Mouse (Mus musculus): Measurements from ENCODE around the gene Tmem223.
"Not testable (repeated sequence)": the region's sequence is repeated elsewhere in the genome, so short reads cannot be mapped to it uniquely, and the experiment has no call there.

Gene Tmem223

DNA sequence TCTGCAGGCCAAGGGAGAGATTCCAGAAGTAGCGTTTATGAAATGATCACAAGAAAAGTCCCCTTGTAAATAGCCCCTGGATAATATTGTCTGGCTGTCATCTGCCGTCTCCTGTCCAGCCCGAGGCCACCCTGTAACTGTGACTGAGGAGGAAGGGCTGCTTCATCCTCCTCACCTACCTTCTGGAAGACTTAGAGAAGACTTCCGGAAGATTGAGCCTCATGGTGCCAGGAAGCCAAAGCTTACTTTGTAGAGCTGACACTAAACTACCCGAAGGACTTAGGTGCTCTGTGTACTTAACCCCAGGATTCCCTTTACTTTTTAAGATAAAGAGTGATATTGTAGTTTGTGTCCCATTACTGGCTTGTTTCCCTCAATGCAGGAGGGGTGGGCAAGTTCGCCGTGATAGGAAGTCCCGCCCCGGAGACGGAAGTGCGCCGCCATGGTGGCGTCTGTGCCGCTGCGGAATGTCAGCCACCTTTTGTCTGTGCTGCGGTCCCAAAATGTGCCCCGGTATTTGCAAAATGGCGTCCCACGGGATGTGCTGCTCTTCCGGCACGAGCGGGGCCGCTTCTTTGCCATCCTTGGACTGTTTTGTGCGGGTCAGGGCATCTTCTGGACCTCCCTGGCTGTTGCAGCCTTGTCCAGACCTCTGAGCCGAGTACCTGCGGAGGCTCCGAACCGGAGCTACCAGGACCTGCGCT, at the start of gene Tmem223:
TSS of gene Tmem223 (plus strand) at position 430 of the 704 bp plus-strand sequence.
- no peak for DNase-seq (ENCODE audit: low read depth)

DNA sequence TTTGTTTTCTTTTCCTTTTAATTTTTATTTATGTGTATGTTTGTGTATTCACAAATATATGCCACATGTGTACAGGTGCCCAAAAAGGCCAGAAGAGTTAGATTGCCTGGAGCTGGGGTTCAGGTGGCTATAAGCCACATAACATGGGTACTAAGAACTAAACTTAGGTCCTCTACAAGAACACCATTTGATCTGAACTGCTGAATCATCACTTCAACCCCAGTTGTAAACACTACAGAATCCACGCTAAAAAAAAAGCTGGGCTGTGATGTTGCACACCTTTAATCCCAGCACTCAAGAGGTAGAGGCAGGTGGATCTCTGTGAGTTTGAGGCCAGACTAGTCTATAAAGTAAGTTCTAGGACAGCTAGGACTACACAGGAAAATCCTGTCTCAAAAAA, 49.4 kb upstream of the Tmem223 start:
- no peak for DNase-seq (ENCODE audit: low read depth)

DNA sequence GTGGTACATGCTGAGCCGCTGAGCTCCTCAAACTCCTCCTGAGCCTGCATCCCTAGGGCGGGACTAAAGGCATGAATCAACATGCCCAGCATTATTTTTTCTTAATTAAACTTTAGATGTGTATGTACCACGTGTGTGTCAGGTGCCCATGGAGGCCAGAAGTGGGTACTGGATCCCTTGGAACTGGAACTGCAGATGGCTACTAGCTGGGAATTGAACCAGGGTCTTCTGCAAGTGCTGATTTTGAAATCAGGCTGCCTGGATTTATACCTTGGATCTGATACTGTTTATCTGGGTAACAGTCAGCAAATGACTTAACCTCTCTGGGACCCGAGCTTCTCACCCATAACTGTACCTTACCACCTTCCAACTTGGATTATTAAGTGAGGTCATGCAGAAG, 48.8 kb upstream of the Tmem223 start:
- no peak for DNase-seq (ENCODE audit: low read depth)

DNA sequence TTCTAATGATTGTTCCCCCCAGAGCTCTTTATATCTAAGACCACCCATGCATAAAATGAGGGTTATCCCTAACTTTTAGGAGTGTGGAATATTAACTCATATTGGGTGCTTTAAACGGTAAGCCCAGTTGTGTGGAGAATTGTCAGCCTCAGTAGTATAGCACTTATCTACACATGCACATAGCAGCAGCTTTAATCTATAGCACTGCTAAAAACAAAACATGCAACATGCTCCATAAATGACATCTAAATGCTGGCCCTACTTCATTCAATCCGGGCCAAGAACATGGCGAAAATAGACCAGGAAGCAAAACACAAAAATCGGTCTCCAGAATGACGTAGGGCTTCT, 48.3 kb upstream of the Tmem223 start:
- DNase-seq (ENCODE audit: low read depth): no peak

DNA sequence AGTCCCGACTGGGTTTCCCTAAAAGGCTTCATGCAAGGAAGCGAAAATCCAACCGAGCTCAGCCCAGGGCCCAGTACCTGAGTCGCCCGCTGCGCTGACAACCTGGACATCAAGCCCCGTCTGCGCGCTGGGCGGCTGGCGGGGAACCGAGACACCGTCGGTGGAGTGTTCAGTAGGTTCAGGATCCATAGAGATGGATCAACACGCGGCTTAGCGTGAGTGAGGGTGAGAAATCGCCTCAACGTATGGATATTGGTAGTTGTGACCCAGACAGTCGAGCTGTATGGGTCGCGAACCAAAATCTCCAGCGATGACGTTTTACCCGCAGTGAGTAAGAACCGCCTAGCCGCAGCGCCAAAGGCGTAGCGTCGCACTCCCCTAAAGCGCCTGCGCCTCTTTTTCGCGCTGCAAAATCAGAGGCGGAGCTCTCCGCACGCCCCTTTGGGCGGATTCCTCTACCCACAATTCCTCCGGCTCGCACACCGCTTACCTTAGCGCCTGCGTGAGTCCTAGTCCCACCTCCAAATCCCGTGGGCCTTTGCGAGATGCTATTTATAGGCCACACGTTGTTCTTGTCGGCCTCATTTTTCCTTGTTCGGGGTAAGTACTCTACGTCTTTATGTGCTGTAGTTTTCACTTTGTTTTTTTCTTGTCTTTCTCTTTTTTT, 47.8 kb upstream of the Tmem223 start, which contains the start of gene Slc3a2:
TSS of gene Slc3a2 (minus strand) at position 463 of the 667 bp plus-strand sequence.
- DNase-seq (ENCODE audit: low read depth): peak; percentile 98

DNA sequence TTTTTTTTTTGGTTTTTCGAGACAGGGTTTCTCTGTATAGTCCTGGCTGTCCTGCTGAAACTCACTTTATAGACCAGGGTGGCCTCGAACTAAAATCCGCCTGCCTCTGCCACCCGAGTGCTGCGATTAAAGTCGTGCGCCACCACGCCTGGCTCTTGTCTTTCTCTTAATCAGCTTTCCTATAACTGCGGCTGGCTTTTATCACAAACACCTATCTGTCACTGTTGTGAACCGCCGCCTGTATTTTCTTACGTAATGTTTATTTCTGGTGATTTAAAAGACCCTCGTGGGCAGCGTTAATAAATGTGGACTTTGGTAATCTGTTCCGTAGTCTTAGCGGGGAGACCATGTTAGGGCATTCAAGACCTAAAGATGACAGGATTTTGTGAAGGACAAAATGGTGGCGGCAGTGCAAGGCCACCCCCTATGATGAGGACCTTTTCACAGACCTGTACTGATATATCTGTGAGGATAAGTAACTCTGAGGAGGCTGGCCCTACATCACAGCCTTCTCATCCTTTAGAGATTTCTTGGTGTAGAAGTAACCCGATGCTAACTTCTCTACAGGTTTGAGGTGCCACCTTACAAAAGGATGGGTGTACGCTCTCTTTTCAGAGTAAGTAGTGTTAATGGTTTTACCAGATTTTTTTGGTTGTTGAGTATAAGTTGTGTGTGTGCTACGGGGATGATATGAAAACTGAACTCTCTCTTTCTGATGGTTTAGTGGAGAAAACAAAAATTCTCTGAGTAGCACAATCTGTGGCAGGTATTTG, 47.0 kb upstream of the Tmem223 start:
- DNase-seq (ENCODE audit: low read depth): no peak

DNA sequence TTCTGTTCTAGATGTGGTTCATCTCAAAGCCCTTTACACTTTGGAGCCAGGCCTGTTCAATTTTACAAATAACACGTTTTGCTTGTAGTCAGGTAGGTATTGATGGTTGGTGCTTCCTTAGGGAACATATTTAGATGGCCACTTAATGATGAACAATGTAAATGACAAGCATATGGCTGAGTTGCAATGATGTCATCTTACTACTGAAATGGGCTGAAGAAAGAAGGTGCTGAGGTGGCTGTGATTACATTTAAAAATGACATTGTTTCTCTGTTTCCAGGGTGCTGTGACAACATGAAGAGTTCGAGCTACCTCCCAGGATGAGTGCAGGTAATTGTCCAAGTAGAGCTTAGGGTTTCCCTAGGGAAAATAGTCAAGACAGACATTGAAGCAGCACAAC, 46.4 kb upstream of the Tmem223 start:
- DNase-seq (ENCODE audit: low read depth): no peak

DNA sequence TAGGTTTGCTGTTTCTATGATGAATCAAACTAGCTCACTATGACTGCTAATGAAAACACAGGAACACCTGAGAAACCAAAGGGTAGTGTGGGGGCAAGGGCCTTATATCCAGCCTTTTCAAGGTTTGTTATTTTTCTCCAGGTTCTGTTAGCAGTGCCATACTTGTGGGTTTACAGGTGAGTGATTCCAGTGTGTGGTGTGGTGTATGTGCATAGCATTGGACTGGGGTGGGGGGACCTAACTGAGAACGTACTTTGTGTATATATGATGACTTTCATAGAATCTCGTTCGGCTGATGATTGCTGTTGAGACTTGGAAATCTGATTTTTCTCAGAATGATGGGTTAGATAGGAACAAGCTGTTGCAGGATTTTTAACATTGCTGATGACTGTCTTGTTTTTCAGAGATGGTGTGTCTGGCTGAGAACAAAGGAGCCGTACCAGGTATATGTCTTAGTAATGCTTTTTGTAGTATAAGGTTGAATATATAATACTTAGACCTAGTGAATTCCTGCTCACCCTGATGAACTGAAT, 45.6 kb upstream of the Tmem223 start:
- DNase-seq (ENCODE audit: low read depth): no peak

DNA sequence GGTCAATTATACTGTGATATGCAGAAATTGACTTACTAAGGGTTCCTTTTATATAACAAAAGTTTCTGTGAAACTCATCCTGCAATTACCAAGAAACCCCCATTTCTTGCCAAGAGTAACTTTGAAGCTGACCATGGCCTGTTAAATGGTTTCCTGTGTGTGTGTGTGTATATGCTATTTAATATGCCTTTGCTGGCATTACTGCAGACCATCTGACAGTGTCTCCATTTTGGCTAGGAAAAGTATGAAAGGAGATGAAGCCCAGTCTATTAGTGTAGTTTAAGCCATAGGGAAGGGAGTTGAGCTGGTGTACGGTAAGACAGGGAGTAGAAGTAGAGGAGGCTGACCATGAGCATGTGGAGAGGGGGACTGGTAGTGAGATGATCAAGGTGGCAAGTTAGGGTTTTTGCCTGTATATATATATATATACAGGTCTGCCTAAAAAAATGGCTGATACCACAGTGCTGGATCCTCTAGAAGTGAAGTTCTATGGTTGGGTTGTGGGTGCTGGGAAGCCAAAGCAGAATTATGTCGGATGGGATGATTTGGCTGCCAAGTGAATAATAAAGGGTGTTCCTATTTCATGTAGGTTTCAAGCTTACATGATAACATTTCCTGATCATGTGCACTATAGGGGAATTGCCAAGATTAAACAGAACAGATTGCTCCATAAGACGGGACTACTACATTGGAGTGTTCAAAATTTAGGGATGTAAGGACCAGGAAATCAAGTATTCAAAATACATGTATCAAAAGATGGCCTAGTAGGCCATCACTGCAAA, 44.0 kb upstream of the Tmem223 start:
- DNase-seq (ENCODE audit: low read depth): no peak

DNA sequence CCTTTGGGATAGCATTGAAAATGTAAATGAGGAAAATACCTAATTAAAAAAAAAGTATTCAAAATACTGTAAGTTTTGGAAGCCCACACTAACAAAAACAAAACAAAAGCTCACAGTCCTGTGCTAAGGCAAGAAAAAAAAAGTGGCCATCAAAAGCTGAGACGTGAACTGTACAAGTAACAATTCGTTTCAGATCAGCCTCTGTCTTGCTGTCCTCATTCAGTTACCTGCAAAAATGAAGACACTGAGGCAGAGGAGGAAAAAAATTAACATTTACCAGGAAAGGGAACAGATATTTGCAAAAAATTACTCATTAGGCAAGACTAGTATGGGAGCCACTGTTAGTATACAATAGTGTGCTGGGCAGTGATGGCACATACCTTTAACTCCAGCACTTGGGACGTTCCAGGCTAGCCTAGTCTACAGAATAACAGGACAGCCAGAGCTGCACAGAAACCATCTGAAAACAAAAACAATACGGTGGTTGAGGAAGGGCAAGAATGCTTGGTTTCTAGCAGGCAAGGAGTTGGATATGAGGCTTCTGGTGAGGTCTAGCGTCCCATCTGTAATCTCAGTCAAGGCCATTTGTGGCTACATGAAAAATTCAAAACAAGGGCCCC, 43.2 kb upstream of the Tmem223 start:
- DNase-seq (ENCODE audit: low read depth): no peak

DNA sequence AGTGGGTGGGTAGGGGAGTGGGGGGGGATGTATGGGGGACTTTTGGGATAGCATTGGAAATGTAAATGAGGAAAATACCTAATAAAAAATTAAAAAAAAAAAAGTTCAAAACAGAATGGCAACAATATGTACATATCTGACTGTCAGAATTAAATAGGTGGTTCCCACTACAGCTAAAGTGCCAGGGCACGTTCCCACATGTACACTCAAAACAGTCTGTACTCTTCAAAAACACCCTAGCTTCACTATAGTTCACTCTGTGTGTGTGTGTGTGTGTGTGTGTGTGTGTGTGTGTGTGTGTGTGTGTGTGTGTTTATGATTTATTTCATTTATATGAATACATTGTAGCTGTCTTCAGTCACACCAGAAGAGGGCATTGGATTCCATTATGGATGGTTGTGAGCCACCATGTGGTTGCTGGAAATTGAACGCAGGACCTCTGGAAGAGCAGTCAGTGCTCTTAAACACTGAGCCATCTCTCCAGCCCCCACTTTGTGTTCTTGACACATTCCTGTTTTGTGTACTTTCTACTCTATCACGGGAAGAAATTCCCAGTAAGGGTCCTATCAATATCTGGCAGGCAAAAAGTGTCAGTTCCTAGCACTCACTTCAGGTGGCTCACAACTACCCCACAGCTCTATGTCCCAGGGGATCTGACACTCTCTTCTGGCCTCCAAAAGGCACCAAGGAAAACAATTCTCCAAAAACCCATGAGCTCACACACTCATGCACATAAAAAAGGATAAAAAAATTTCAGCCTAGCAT, 42.3 kb upstream of the Tmem223 start:
- not testable (repeated sequence) for DNase-seq (ENCODE audit: low read depth)

DNA sequence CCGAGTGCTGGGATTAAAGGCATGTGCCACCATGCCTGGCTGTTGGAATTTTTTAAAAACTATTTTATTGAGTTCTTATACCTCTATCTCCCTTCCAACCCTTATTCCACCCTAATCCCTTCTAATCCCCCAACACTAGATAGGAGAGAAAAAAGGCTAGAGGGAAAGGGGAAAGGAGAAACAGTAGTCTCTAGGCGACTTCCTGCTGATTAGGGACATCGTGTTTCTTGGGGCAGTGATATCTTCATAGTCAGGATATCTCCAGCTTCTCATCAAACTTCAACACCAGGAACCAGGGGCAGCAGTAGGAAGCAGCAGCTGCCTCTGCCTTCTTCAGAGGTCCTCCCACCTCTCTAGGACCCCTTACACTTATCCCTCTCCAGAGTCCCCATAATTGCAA, 36.5 kb upstream of the Tmem223 start:
- DNase-seq (ENCODE audit: low read depth): no peak

DNA sequence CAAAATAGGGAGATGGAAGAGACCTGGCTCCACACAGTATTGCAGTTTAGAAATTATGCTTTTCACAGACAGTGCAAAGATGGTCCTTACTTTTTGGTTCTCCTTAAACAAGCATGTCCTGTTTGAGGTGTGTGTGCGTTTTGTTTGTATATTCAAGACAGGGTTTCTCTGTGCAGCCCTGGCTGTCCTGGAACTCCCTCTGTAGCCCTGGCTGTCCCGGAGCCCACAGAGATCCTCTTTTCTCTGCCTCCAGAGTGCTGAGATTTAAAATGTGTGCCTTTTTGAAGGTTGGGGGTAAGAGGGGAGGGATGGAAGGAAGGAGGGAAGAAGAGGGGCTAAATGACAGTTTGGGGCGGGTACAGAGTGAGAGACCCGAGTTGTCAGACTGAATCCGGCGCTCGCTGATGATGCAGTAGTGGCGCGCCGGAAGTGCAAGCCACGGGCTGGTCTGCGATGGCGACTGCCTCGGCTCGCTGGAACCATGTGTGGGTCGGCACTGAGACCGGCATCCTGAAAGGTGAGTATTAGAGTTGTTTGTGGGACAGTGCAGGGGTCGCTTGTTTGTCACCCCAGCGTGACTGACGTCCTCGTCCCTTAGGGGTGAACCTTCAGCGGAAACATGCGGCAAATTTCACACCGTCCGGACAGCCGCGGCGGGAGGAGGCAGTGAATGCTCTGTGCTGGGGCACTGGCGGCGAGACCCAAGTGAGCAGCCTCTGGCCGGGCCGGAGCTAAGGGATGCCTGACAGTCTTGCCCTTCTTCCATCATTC, 35.2 kb upstream of the Tmem223 start, which contains the start of gene Wdr74:
TSS of gene Wdr74 (plus strand) at position 439 of the 771 bp plus-strand sequence.
- peak; percentile 74 for DNase-seq (ENCODE audit: low read depth)

DNA sequence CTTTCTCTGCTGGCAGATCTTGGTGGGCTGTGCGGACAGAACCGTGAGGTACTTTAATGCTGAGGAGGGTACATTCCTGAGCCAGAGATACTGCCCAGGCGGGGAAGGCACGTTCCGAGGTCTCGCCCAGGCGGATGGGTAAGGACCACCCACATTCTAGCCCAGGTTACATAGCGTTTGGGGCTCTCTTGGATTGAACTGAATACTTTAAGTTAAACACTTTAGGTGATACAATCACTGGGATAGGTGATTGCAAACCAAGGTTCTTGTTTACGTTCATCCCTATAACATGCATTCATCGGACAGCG, 34.7 kb upstream of the Tmem223 start:
- DNase-seq (ENCODE audit: low read depth): no peak

DNA sequence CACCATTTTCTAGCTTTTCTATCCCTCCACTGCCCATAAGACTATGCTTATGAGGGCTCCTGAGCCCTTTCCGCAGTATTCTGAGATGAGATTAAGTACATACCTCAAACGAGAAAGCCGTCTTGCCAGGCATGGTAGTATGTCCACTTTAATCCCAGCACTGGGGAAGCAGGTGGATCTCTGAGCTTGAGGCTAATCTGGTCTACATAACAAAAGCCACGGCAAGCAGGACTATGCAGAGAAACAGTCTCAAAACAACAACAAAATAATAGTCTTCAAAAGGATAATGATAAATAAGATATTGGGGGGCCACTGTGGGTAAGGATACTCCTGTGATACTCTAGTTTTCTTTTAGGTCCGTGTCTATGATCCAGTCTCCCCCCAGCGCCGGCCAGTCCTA, 31.9 kb upstream of the Tmem223 start:
- DNase-seq (ENCODE audit: low read depth): no peak

DNA sequence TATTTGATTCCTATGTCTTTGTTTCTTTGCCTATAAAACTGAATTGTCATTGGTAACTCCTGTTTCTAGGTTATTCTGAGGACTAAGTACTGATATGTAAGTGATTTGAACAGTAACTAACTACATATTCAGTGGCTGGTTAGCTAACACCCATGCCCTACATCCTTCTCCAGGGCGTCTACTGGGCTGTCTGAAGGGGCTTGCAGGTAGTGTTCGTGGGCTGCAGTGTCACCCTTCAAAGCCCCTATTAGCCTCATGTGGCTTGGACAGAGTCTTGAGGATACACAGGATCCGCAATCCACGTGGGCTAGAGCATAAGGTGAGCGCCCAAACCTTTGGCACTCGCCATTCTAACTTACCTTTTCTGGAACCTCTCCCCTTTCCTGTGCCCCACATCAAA, 31.1 kb upstream of the Tmem223 start:
- no peak for DNase-seq (ENCODE audit: low read depth)

DNA sequence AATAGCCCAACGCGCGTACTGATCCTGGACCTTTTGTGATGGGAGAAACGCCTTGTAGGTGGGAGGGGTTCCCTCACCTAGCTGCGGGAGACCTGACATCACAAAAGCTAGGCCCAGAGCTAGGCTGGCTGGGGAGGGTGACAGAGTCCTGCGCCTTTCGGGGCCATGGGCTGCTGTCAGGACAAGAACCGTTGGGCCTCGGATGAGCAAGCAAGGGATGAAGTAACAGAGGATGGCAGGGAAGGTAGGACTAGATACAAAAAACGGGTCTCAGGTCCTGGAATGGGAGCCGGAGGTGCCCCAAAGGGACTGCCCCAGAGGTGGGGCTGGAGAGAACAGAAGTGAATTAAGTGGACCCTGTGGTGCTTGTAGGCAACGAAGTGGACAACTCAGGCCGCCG, 30.2 kb upstream of the Tmem223 start, which contains the start of gene 1700092M07Rik:
TSS of gene 1700092M07Rik (plus strand) at position 116 of the 400 bp plus-strand sequence.
- no peak for DNase-seq (ENCODE audit: low read depth)

DNA sequence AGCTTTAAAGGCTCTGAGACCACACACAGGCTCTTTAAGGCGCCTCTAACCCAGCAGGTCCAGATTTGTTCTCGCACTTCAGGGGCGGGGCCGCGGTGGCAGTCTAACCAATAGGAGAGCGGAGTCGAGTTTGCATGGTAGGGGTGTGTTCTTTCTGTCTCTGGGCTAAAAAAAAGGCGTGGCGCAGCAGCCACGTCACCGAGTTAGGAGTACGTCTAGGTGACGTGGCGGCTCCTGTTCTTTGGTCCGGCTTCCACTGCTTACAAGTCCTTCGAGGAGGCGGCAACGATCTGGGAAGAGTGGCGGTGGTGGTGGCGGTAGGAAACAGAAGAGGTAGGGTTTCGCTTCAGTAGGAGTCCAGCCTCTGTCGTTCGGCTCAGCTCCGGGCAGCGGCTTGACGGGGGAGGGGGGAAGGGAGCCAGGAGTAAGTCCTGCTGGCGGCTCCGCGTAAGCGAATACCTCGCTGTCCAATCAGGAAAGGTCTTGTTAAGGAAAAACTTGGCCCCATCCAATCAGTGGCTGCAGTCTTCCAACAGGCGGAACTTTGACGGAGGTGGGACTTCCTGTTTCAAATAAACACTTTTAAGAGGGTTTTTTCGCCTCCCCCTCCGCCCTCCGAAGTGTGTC, 29.4 kb upstream of the Tmem223 start, which contains the start of gene Stx5a:
TSS of gene Stx5a (plus strand) at position 171 of the 627 bp plus-strand sequence.
- DNase-seq (ENCODE audit: low read depth): peak; percentile 96

DNA sequence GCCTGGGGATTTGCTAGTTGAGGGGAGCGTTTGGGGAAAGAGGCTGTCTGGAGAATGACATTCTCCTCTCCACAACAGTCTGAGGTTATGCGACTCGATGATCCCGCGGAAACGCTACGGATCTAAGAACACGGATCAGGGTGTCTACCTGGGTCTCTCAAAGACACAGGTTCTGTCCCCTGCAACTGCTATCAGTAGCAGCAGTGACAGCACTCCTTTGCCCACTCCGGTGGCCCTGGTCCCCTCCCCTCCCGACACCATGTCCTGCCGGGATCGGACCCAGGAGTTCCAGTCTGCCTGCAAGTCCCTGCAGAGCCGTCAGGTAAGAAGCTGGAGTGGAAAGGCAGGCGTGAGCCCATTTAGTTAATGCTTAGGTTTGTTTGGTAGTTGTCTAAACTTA, 28.6 kb upstream of the Tmem223 start:
- DNase-seq (ENCODE audit: low read depth): no peak
